Mouse (Mus musculus) G1E (cell line): Measurements from ENCODE around the gene Snrk.

Experiments
- CTCF ChIP-seq: IDR thresholded peaks from 2 replicates; pipeline ENCODE4 v1.5.1; 2012; ENCODE audit warnings: low read depth, low read length, inconsistent platforms, mixed read lengths
- GATA1 ChIP-seq: IDR thresholded peaks from 2 replicates; pipeline ENCODE4 v1.6.1; 2012; ENCODE audit warnings: borderline replicate concordance, low read length, inconsistent platforms, mixed read lengths
- GATA2 ChIP-seq: IDR thresholded peaks from 2 replicates; pipeline ENCODE4 v1.6.1; 2012; ENCODE audit warnings: low read depth, low read length, inconsistent platforms, borderline replicate concordance
- POLR2AphosphoS5 ChIP-seq: IDR thresholded peaks from 2 replicates; pipeline ENCODE4 v1.6.1; 2012; ENCODE audit warnings: low read depth, low read length, inconsistent platforms; ENCODE audit not compliant: insufficient replicate concordance
- TAL1 ChIP-seq: conservative IDR thresholded peaks from 2 replicates; pipeline ENCODE4 v1.6.1; 2012; ENCODE audit warnings: low read depth, low read length, inconsistent platforms, mixed read lengths

DNA sequence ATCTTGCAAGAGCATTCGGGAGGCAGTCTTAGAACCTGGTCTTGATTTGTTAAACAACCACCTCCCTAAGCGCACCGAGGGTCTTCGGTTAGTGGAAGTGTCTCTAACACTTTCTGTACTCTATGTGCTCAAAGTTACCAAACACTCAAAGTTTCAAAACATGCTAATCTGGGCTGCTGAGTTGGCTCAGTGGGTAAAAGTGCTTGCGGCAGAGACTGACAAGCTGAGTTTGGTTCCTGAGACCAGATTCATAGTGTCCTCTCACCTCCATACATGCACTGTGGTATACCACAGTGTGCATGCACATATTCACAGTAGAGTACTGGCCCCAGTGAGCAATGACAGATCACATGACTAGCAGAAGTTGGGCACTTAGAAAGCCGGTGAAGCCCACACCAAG is 30.0 kb upstream of the Snrk start:
- TF ChIP-seq CTCF (no peak), GATA2 (no peak), GATA1 (no peak), TAL1 (no peak), POLR2AphosphoS5 (no peak)
